Mouse (Mus musculus) ES-Bruce4 (cell line): ENCODE measurements at regions not wholly inside any gene's neighbourhood (a gene's known extent, or its start where the extent isn't known, plus 50 kb on each side); places are given as distances from the start of the nearest gene placed in this dataset.

Experiments
- H3K27ac ChIP-seq: 2 replicates; pipeline ENCODE4 v1.5.1; 2012; ENCODE audit warnings: low read length, inconsistent platforms; ENCODE audit not compliant: insufficient read depth
- H3K27me3 ChIP-seq: 2 replicates; pipeline ENCODE4 v1.6.1; 2012; ENCODE audit warnings: mild to moderate bottlenecking, low read length, inconsistent platforms; ENCODE audit not compliant: control insufficient read depth, poor library complexity, insufficient read depth, severe bottlenecking
- H3K36me3 ChIP-seq: 2 replicates; pipeline ENCODE4 v1.6.1; 2012; ENCODE audit warnings: inconsistent platforms, mild to moderate bottlenecking, low read length, moderate library complexity; ENCODE audit not compliant: control insufficient read depth, poor library complexity, insufficient read depth, severe bottlenecking
- H3K4me1 ChIP-seq: one replicate; pipeline ENCODE4 v1.8.1; 2011; ENCODE audit warnings: low read length; ENCODE audit not compliant: control insufficient read depth, insufficient read depth
- H3K4me3 ChIP-seq: 2 replicates; pipeline ENCODE4 v1.5.1; 2011; ENCODE audit warnings: low read depth, mild to moderate bottlenecking, low read length
- H3K9ac ChIP-seq: 2 replicates; pipeline ENCODE4 v1.6.1; 2012; ENCODE audit warnings: low read depth, mild to moderate bottlenecking, inconsistent platforms; ENCODE audit not compliant: poor library complexity, severe bottlenecking
- H3K9me3 ChIP-seq: replicated peaks from 2 replicates; pipeline ENCODE4 v1.6.1; 2012; ENCODE audit warnings: mild to moderate bottlenecking, low read length, inconsistent platforms; ENCODE audit not compliant: control insufficient read depth, poor library complexity, insufficient read depth, severe bottlenecking
- CTCF ChIP-seq: IDR thresholded peaks from one replicate; pipeline ENCODE4 v1.8.1; 2011; ENCODE audit warnings: low read depth, low read length
- EP300 ChIP-seq: IDR thresholded peaks from 2 replicates; pipeline ENCODE4 v1.6.1; 2011; ENCODE audit warnings: low read depth, low read length; ENCODE audit not compliant: insufficient read depth
- POLR2A ChIP-seq: IDR thresholded peaks from one replicate; pipeline ENCODE4 v1.8.1; 2011; ENCODE audit warnings: low read length; ENCODE audit not compliant: insufficient read depth

DNA sequence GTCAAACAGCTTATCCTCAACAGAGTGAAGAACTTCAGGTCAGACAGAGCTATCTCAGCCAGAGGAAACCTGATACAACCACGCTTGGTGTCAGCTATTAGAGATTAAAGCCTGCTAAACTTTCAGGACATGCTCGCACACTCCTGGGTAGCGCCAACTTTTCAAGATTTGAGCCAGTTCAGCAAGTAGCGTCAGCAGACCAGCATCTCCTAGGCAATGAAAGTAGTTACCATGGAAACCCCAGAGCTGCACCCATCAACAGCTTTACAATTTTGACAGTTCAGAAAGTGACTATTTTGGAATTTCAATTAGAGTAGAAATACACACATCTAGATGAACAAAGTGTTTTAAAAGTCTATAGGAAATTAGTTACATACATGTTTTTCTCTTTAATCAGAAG is 154.8 kb downstream of the Cd83 start:
- Histone ChIP-seq H3K4me3 (no peak overlapping the region), H3K9ac (no peak overlapping the region), H3K36me3 (no peaks in the 10 kb centered on the region), H3K9me3 (no peaks in the 10 kb centered on the region), H3K27me3 (no peaks in the 10 kb centered on the region), H3K27ac (no peak overlapping the region), H3K4me1 (peaks cover 5% of the 10 kb centered on the region)
- no peak for TF ChIP-seq EP300
- no peak for TF ChIP-seq CTCF
- no peak for TF ChIP-seq POLR2A

DNA sequence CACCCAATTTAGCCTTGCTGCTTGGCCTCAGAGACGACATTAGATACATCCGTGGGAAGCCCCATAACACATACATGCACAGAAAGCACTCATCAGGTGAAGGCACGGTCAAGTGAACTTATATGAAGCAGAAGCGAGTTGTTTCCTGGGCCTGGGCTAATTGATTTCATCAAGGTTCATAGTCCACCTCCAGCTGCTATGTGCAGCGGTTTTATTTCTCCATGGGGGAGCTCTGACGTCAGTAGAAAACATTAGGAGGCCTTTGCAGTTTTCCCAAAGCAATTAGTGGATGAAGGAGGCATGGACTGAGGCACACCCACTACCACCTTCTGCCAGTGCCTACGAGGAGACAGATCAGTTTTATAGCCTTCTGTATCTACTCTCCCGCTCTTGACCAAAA is 157.2 kb downstream of the Cd83 start:
- Histone ChIP-seq H3K9me3 (no peaks in the 10 kb centered on the region; the same call in 1 of the 2 replicates), H3K4me1 (peaks cover 1% of the 10 kb centered on the region), H3K27me3 (no peaks in the 10 kb centered on the region), H3K4me3 (no peak overlapping the region), H3K27ac (no peak overlapping the region), H3K36me3 (no peaks in the 10 kb centered on the region), H3K9ac (no peak overlapping the region)
- TF ChIP-seq POLR2A (no peak), CTCF (no peak), EP300 (no peak)

DNA sequence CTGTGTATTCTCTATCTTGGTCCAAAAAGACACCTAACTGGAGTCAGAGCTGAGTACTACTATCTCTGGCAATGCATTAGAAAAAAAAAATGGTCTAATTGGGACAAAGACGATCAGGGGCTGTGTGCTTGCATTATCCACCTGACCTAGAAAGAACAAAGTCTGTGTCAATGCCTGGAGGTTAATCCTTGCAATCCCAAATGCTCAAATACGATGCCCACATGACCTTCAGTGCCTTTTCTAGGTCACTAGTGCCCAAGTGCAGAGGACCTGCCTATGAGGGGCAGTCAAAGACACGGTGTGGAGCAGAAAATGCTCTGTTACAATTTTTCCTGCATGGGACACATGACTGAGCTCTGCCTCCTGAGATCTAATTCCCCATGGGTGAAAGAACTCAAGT is 164.0 kb downstream of the Cd83 start:
- Histone ChIP-seq H3K9me3 (peaks cover 7% of the 10 kb centered on the region; the same call in 1 of the 2 replicates), H3K9ac (no peak overlapping the region), H3K27me3 (no peaks in the 10 kb centered on the region), H3K4me1 (no peaks in the 10 kb centered on the region), H3K27ac (no peak overlapping the region), H3K36me3 (no peaks in the 10 kb centered on the region), H3K4me3 (no peak overlapping the region)
- TF ChIP-seq CTCF: no peak
- TF ChIP-seq POLR2A: no peak
- no peak for TF ChIP-seq EP300

DNA sequence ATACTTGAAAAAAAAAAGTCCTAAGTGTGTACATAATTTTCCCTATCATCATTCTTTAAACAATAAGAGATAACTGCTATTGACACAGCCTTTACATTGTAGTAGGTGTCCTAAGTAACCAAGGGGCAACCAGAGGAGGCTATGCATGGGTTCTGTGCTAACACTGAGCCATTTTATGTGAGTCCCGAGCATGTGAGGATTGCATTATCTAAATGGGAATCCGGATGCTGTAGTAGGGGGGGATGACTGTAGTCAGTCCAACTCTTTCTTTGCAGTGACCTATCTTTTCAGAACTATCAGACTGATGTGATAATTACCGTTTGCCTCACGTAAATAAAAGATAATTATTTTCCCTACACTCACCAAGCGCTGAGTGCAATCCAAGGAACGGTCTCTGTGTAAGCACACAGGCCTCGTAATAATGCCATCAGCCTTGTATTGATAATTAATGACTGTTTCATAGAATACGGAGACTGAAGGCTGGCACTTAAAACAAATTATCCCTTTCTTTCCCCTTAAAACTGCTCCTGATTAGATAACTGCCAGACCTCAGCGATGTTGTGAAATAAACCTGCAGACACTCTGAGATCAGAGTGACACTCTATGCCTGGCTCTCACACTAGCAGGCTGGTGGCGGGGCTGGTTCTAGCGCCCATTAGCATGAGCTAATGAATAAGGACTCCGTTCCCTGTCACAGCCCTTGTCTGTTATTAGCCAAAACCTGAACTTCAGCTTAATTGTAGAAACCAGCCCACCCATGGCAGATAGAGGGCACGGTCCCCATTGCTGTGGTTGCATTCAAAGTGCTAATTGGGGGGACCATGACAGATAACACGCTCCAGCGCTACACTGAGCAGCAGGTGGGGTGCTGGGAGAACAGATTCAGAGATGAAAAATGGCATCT is 165.4 kb downstream of the Cd83 start:
- TF ChIP-seq EP300: no peak
- TF ChIP-seq CTCF: no peak
- no peak overlapping the region for H3K4me3 ChIP-seq
- H3K27ac ChIP-seq: no peak overlapping the region
- H3K36me3 ChIP-seq: no peaks in the 10 kb centered on the region
- H3K27me3 ChIP-seq: no peaks in the 10 kb centered on the region
- H3K9ac ChIP-seq: no peak overlapping the region
- no peaks in the 10 kb centered on the region for H3K4me1 ChIP-seq
- peaks cover 7% of the 10 kb centered on the region; the same call in 1 of the 2 replicates for H3K9me3 ChIP-seq

DNA sequence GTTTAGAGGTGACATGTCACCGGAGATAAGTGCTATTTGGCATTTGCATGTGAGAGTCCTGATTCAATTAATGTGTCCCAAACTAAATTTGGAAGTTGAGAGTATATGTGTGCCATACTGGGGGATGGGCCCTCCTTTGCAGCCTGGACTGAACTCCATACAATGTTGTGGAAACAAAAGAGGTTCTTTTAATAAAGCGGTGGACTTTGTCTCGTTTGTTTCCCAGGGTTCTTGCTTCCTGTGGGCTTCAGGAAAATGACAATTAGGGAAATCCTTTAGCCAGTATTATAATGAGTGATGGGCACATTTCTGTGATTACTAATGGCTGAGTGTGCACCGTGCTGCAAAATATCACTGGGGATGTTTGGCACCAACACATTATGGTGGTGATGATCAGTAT is 167.9 kb downstream of the Cd83 start:
- Histone ChIP-seq H3K27ac (no peak overlapping the region), H3K9me3 (no peaks in the 10 kb centered on the region), H3K4me1 (no peaks in the 10 kb centered on the region), H3K4me3 (no peak overlapping the region), H3K9ac (no peak overlapping the region), H3K36me3 (no peaks in the 10 kb centered on the region), H3K27me3 (no peaks in the 10 kb centered on the region)
- TF ChIP-seq EP300: no peak
- TF ChIP-seq CTCF: no peak
- TF ChIP-seq POLR2A: no peak

DNA sequence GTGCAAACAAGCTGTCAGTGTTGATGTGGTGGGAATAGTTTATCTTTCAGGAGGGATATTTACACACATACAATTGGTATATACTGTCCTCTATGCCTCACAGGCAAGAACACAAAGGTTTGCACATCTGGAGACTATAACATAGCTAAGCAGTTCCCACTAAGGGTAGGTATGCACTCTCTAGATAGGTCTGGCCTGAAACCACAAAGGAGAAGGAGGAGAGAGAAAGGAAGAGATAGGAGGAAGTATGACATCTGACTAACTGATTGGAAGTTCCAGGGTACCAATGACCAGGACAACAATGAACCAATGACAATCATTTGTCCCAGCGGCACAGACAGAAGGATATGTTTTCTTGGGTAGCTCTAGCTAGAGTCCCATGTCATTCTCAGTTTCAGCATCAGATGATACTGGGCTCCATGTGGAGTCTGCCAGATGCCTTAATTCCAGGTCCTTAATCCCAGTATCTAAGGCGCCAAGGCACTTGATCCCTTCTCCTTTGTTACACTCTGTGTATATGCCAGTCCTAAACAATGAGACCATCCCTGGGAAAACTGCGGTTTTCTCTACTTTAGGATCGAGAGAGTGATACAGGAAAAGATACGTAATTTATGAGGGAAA is 168.5 kb downstream of the Cd83 start:
- Histone ChIP-seq H3K36me3 (no peaks in the 10 kb centered on the region), H3K4me1 (no peaks in the 10 kb centered on the region), H3K27ac (no peak overlapping the region), H3K9me3 (no peaks in the 10 kb centered on the region), H3K9ac (no peak overlapping the region), H3K27me3 (no peaks in the 10 kb centered on the region), H3K4me3 (no peak overlapping the region)
- TF ChIP-seq POLR2A: no peak
- TF ChIP-seq EP300: no peak
- TF ChIP-seq CTCF: no peak
